Mouse (Mus musculus) embryonic facial prominence, embryonic 15.5 days (tissue): Measurements from ENCODE around the gene Cdk9. TPM values are rescaled to one million over a fixed set of nuclear protein-coding genes. Genes with fewer than 3 reads are reported as not detected.

Experiments
- ATAC-seq: fragments of 200-750 bp; cut with Nextera tagmentation; 2 replicates; pipeline ENCODE4 v1.8.0; 2017; ENCODE audit warnings: low read depth, moderate TSS enrichment; ENCODE audit not compliant: insufficient number of reproducible peaks, low FRiP score, low TSS enrichment
- H3K27ac ChIP-seq: fragments of 300-500 bp; sonication (generic); replicated peaks from 2 replicates; pipeline ENCODE4 v1.5.1; 2015; ENCODE audit warnings: mild to moderate bottlenecking, inconsistent platforms
- H3K27me3 ChIP-seq: fragments of 300-500 bp; sonication (generic); 2 replicates; pipeline ENCODE4 v1.6.1; 2015; ENCODE audit warnings: inconsistent platforms
- H3K36me3 ChIP-seq: fragments of 300-500 bp; sonication (generic); 2 replicates; pipeline ENCODE4 v1.6.1; 2015; ENCODE audit warnings: mild to moderate bottlenecking, inconsistent platforms
- H3K4me1 ChIP-seq: fragments of 300-500 bp; sonication (generic); 2 replicates; pipeline ENCODE4 v1.6.1; 2015; ENCODE audit warnings: inconsistent platforms
- H3K4me2 ChIP-seq: fragments of 300-500 bp; sonication (generic); replicated peaks from 2 replicates; pipeline ENCODE4 v1.6.1; 2015; ENCODE audit warnings: mild to moderate bottlenecking, inconsistent platforms
- H3K4me3 ChIP-seq: fragments of 300-500 bp; sonication (generic); replicated peaks from 2 replicates; pipeline ENCODE4 v1.5.1; 2015; ENCODE audit warnings: mild to moderate bottlenecking, inconsistent platforms
- H3K9ac ChIP-seq: fragments of 300-500 bp; sonication (generic); 2 replicates; pipeline ENCODE4 v1.6.1; 2015; ENCODE audit warnings: inconsistent platforms
- H3K9me3 ChIP-seq: fragments of 300-500 bp; sonication (generic); replicated peaks from 2 replicates; pipeline ENCODE4 v1.6.1; 2016; ENCODE audit warnings: inconsistent platforms
- WGBS: fragments of 180-500 bp; shearing (Covaris S2); methylation state at CpG from one replicate; pipeline ENCODE4 v1.1.7; 2015; 5-methylcytosine and 5-hydroxymethylcytosine counted together
- polyA plus RNA-seq: library from polyadenylated mRNA; unstranded; fragments of >200 nt; fragmentation: Nextera tagmentation; extraction: Ambion mirVana; gene quantifications from 2 replicates; pipeline ENCODE4 v1.2.1, GENCODE M21; 2015

The Cdk9 gene
- polyA plus RNA-seq, 1 experiment from 2014 or later, result 106 TPM

DNA sequence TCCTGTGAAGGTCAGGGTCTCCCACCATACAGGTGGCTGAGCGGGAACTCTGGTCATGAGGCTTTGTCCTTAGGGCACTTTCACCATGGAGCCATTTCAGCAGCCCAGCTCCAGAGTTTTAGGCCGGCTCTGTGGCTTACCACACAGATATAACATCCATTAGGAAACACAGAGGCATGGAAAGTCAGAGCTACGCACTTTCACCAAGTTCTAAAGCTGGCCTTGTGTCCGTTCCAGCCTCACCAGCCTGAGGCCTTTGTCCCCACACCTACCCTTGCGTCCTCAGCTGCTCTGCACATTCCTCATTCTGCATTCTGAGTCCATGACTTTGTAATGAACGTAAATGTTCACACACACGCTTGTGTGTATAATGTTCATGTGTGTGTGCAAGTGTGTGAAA lies 7.9 kb downstream of the Cdk9 start:
- H3K4me1 ChIP-seq, result no peaks in the 10 kb centered on the region
- no peak overlapping the region for H3K4me2 ChIP-seq
- H3K4me3 ChIP-seq, result no peak overlapping the region
- H3K36me3 ChIP-seq, result peaks cover 72% of the 10 kb centered on the region
- 88% methylated on average over 7 of the region's 7 CpGs for WGBS
- no peak for ATAC-seq
- no peak overlapping the region for H3K9ac ChIP-seq
- H3K27ac ChIP-seq, result no peak overlapping the region
- H3K27me3 ChIP-seq, result no peaks in the 10 kb centered on the region
- H3K9me3 ChIP-seq, result no peaks in the 10 kb centered on the region

DNA sequence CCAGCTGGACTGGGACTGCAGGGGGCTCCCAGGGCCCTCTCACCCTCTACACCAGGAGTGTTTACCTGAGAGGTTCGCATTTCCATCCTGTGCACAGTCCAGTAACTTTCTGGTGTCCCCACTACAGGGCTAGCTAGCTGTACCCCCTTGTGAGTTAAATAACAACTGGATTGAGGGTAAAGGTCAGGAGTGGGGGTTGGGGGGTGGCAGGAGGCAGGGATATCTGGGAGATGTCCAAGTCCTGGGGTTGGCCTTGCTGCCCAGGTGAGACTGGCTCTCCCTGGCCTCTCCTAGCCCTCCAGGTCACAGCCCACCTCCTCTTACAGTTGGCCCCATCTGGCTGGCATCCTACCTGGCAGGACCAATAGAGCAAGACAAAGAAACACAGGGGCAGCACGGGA lies 8.9 kb downstream of the Cdk9 start, which contains the start of gene Fpgs:
Fpgs (minus strand) TSS at position 125 of the 401 bp plus-strand sequence.
- Histone ChIP-seq H3K27ac (no peak within 1 kb of the TSS), H3K4me2 (no peak within 1 kb of the TSS), H3K9ac (no peak within 1 kb of the TSS), H3K9me3 (no peaks in the 10 kb centered on the region), H3K4me3 (no peak within 1 kb of the TSS), H3K27me3 (no peaks in the 10 kb centered on the region), H3K4me1 (no peaks in the 10 kb centered on the region), H3K36me3 (peaks cover 62% of the 10 kb centered on the region)
- ATAC-seq, result no peak
- WGBS, result 80% methylated on average over 2 of the region's 2 CpGs

DNA sequence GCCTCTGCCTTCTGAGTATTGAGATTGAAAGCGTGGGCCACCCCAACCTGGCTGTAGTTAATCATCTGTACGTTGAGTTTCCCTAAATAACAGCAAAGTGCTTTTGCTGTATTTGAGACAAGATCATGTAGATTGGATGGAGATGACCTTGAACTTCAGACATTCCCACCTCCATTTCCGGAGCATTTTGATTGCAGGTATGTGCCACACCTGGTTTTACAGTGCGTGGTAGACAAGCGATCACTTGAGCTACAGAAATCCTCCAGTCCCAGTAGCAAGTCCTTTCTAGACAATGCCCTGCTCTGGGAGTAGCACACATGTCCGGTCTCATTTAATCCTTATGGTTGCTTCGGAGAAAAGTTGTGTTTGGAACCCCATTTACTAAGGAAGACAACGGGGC lies 9.8 kb downstream of the Cdk9 start:
- no peak overlapping the region for H3K4me3 ChIP-seq
- H3K4me2 ChIP-seq, result no peak overlapping the region
- no peak overlapping the region for H3K27ac ChIP-seq
- H3K4me1 ChIP-seq, result no peaks in the 10 kb centered on the region
- H3K36me3 ChIP-seq, result peaks cover 54% of the 10 kb centered on the region
- no peaks in the 10 kb centered on the region for H3K27me3 ChIP-seq
- ATAC-seq, result no peak
- WGBS, result 93% methylated on average over 8 of the region's 8 CpGs
- H3K9ac ChIP-seq, result no peak overlapping the region
- no peaks in the 10 kb centered on the region for H3K9me3 ChIP-seq

DNA sequence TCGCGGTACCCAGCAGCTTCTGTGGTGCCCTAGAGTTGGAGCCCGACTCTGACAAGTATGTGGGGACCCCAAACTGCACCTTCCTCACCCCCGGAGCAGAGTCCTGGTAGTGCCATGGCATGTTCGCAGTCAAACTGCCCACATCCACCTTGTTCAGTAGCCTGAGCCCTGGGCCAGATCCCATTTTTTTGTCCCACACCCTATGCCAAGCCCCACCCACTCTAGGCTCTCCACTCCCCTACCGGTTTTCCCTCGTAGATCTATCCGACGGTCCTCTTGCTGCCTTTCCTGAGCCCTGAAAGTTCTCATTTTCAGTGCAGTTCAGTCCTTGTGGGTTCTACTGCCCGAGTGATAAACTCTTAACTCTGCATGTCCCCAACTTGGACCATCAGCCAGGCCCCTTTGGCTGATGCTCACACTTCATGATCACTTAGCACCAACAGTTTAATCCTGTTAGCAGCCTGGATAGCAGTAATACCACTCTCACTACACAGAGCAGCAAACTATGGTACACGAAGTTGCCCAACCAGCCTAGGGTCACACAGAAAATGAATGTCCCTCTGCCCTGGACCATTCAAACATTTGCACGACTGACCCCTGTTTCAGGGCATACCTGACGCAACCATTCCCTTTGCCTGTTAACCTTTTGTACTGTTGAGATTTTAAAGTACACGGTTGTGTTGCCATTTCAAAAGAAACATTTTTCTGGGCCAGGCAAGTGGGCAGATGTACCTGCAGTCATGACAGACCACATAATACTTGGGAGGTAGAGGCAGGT lies 11.7 kb downstream of the Cdk9 start:
- Histone ChIP-seq H3K27me3 (no peaks in the 10 kb centered on the region), H3K4me3 (no peak overlapping the region), H3K4me2 (no peak overlapping the region), H3K9ac (no peak overlapping the region), H3K9me3 (no peaks in the 10 kb centered on the region), H3K27ac (no peak overlapping the region), H3K4me1 (no peaks in the 10 kb centered on the region), H3K36me3 (peaks cover 37% of the 10 kb centered on the region)
- ATAC-seq, result no peak
- WGBS, result 84% methylated on average over 14 of the region's 14 CpGs

DNA sequence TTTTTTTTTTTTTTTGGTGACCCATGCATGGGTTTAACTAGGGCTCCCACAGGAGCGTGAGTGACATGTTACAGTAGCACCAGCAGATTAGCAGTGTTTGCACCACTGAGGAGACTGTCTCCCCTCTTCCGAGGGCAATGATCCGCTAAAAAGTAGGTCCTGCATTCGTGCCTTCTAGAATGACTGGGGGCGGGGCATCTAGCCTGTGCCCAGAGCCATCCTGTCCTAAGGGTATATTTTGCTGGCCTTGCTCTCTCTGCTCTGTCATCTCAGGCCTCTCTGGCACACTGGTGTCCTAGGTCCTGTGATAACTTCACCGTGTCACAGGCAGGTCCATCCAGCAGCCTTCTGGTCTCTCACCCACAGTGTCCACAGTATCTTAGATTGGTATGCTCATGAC lies 13.2 kb downstream of the Cdk9 start:
- WGBS, result 78% methylated on average over 6 of the region's 6 CpGs
- H3K27me3 ChIP-seq, result no peaks in the 10 kb centered on the region
- H3K4me3 ChIP-seq, result no peak overlapping the region
- H3K9me3 ChIP-seq, result no peaks in the 10 kb centered on the region
- no peak overlapping the region for H3K4me2 ChIP-seq
- H3K27ac ChIP-seq, result no peak overlapping the region
- peaks cover 22% of the 10 kb centered on the region for H3K36me3 ChIP-seq
- H3K4me1 ChIP-seq, result no peaks in the 10 kb centered on the region
- no peak overlapping the region for H3K9ac ChIP-seq
- no peak for ATAC-seq

DNA sequence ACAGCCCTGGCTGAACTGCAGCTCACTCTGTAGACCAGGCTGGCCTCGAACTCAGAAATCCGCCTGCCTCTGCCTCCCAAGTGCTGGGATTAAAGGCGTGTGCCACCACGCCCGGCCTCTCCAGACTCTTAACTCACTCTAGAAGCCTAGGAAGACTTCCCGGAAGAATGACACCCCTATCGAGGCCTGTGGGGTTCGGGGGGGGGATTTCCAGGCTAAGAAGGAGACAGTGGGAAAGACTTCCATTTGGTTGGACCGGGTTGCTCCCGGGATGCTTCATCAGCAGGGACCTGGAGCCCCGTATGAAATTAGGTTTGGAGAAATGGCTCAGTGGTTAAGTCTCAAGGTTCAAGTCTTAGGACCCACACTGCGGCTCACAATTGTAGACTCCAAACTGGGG lies 18.2 kb downstream of the Cdk9 start:
- no peak for ATAC-seq
- Histone ChIP-seq H3K27me3 (no peaks in the 10 kb centered on the region), H3K4me1 (peaks cover 21% of the 10 kb centered on the region), H3K36me3 (0 out of 2 replicates have a peak, but pooled peaks cover 6% of the 10 kb centered on the region), H3K4me3 (peak overlapping the region; percentile 88), H3K9me3 (no peaks in the 10 kb centered on the region), H3K4me2 (peak overlapping the region; percentile 80), H3K27ac (peak overlapping the region; percentile 92), H3K9ac (peak overlapping the region; percentile 48; the same call in 1 of the 2 replicates)
- 82% methylated on average over 12 of the region's 12 CpGs for WGBS

DNA sequence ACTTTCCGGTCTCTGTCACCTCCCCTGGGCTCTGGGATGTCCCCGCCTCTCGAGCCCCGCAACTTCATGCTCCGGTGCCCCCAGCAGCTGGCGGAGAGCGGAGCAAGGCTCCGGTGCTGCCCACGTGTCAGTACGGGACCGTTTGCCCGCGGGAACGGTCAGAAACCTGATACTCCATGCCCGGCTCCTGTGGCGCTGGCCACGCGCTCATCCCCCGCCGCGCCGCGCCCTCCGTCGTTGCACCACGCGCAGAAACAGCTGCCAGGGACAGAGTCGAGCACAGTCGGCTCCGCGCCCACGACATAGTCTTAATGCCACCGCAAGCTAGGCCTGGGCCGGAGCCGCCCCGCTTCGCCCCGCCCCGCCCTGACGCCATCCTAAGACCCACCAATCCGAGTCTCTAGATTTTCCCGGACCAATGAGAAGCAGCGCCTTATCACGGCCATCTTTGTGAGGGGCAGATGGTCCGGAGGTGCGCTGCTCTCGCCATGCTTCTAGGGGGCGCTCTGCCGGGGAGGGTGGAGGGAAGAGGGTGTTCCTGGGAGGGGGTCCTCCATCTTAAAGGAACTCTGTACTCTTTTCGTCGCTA lies 19.0 kb downstream of the Cdk9 start:
- peak overlapping the region; percentile 92 for H3K27ac ChIP-seq
- H3K4me1 ChIP-seq, result peaks cover 24% of the 10 kb centered on the region
- H3K9ac ChIP-seq, result peak overlapping the region; percentile 84
- peak overlapping the region; percentile 80 for H3K4me2 ChIP-seq
- no peaks in the 10 kb centered on the region for H3K27me3 ChIP-seq
- WGBS, result under 1% methylated on average over 51 of the region's 51 CpGs
- H3K36me3 ChIP-seq, result 0 out of 2 replicates have a peak, but pooled peaks cover 6% of the 10 kb centered on the region
- peak overlapping the region; percentile 88 for H3K4me3 ChIP-seq
- no peaks in the 10 kb centered on the region for H3K9me3 ChIP-seq
- ATAC-seq, result peak; percentile 98

DNA sequence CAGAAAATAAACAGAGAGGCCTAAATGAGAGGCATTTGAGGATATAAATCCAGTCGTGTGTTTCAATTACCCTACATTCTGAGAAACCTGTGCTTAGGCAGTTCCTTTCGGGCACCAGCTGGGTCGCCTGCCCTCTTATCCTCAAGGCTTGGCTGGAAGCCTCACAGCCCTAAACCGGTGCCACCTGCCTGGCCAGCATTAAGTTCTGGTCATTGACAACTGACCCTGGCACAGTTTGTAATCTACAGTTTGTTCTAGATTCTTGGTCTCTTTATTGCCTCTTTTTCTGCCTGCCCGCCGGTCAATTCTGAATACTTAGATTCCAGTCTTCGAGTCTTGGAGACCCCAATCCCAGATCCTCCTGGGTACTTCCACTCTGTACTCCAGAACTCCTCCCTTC lies 19.6 kb downstream of the Cdk9 start:
- no peaks in the 10 kb centered on the region for H3K9me3 ChIP-seq
- no peak for ATAC-seq
- H3K4me1 ChIP-seq, result peaks cover 24% of the 10 kb centered on the region
- no peaks in the 10 kb centered on the region for H3K27me3 ChIP-seq
- H3K4me2 ChIP-seq, result peak overlapping the region; percentile 80
- 0 out of 2 replicates have a peak, but pooled peaks cover 6% of the 10 kb centered on the region for H3K36me3 ChIP-seq
- peak overlapping the region; percentile 84 for H3K9ac ChIP-seq
- 11% methylated on average over 7 of the region's 7 CpGs for WGBS
- peak overlapping the region; percentile 88 for H3K4me3 ChIP-seq
- peak overlapping the region; percentile 92 for H3K27ac ChIP-seq

DNA sequence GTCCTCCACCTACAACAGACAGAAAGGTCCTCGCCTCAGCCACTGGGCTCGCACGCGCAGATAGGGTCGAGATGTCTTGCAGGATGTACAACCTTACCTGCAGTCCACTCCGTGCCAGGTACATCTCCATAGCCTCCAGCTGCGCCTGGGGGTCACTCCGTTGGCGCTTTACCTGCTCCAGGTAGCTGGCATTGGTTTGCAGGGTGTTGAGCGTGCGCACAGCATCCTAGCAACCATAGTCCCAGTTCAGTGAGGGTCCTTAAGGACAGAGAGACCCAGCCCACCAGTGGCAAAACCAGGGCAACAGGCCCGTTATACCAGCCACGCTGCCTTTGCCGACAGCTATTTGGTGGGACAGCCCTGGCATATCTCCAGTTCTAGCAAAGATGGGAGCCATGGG lies 20.4 kb downstream of the Cdk9 start:
- Histone ChIP-seq H3K36me3 (peaks cover 11% of the 10 kb centered on the region; the same call in 1 of the 2 replicates), H3K27me3 (no peaks in the 10 kb centered on the region), H3K4me2 (peak overlapping the region; percentile 80), H3K4me3 (peak overlapping the region; percentile 88; the same call in 1 of the 2 replicates), H3K9ac (0 out of 2 replicates have a peak overlapping the region, but pooled peaks have one; percentile 0), H3K27ac (no peak overlapping the region), H3K4me1 (peaks cover 24% of the 10 kb centered on the region), H3K9me3 (no peaks in the 10 kb centered on the region)
- no peak for ATAC-seq
- WGBS, result 88% methylated on average over 14 of the region's 14 CpGs

DNA sequence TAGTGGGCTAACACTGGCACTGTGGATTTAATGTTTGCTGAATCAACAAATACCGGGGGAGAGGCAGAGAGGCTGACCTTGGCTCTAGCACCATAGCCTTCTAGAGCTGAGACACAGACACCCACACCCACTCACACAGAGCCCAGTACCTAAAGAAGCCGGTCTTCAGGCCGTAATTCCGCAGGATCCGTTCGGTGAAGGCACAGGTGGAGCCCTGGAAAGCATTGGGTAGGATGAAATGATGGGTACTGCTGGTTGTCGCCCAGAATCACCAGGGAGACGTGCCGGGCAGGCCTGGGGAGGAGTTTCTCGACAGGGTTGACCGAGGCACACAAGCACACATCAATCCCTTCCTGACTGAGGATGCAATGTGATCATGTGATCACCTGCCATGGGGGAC lies 21.8 kb downstream of the Cdk9 start:
- WGBS, result 82% methylated on average over 11 of the region's 11 CpGs
- no peak overlapping the region for H3K9ac ChIP-seq

DNA sequence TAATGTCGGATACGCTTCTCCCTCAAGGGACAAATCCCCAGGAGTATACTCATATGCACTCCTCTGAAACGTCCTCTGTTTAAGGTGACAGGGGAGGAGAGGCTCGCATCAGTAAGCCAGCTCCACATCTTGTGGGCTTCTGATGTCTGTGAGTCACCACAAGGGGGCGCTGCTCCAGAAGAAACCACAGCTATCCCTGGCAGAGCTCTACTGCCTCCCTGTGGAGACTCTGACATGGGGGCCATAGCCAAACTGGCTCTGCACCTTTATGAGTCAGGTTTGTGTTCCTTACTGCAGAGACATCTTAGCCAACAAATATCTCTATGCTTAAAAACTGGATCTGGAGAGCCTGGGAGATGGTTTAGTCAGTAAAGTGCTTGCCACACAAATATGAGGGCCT lies 23.5 kb downstream of the Cdk9 start:
- H3K27ac ChIP-seq, result no peak overlapping the region
- no peaks in the 10 kb centered on the region for H3K9me3 ChIP-seq
- no peaks in the 10 kb centered on the region for H3K27me3 ChIP-seq
- peaks cover 42% of the 10 kb centered on the region for H3K36me3 ChIP-seq
- H3K4me3 ChIP-seq, result no peak overlapping the region
- no peak for ATAC-seq
- peaks cover 25% of the 10 kb centered on the region for H3K4me1 ChIP-seq
- no peak overlapping the region for H3K4me2 ChIP-seq
- H3K9ac ChIP-seq, result no peak overlapping the region
- 16% methylated on average over 5 of the region's 5 CpGs for WGBS

More for the DNA sequence above, 21.8 kb downstream of the Cdk9 start:
- no peak for ATAC-seq
- Histone ChIP-seq H3K27me3 (no peaks in the 10 kb centered on the region), H3K4me3 (no peak overlapping the region), H3K4me2 (no peak overlapping the region), H3K4me1 (peaks cover 27% of the 10 kb centered on the region), H3K27ac (no peak overlapping the region), H3K36me3 (peaks cover 26% of the 10 kb centered on the region), H3K9me3 (no peaks in the 10 kb centered on the region)
